Mouse (Mus musculus): ENCODE data around the gene Add2. TPM values are rescaled to one million over a fixed set of nuclear protein-coding genes. Genes with fewer than 3 reads are reported as not detected.
"Not testable (repeated sequence)": the region's sequence is repeated elsewhere in the genome, so short reads cannot be mapped to it uniquely, and the experiment has no call there.

Add2 gene
- polyA plus RNA-seq, 1 experiment from 2014 or later: 136 TPM

GRCm38 (mm10) chr6:86014812-86015211 lies 13.7 kb upstream of the Add2 start:
- H3K27me3 ChIP-seq (ENCODE audit: control insufficient read depth, insufficient read depth, low read length); H3K4me3 ChIP-seq (replicated peaks; ENCODE audit: low read depth, low read length); H3K4me2 ChIP-seq (ENCODE audit: low read length); ATAC-seq (ENCODE audit: low FRiP score, low TSS enrichment); H3K9ac ChIP-seq (replicated peaks; ENCODE audit: low read length); H3K27ac ChIP-seq (replicated peaks; ENCODE audit: low read depth, low read length); H3K4me1 ChIP-seq (ENCODE audit: control insufficient read depth, insufficient read depth, low read length); H3K36me3 ChIP-seq (ENCODE audit: control insufficient read depth, insufficient read depth, low read length); H3K9me3 ChIP-seq (ENCODE audit: control insufficient read depth, low read length); DNase-seq: not testable (repeated sequence)
- WGBS: 83% methylated on average over 5 of the region's 5 CpGs

- Histone ChIP-seq H3K4me3 (replicated peaks; ENCODE audit: low read depth, low read length) (no peak within 1 kb of the TSS), H3K27ac (replicated peaks; ENCODE audit: low read depth, low read length) (no peak within 1 kb of the TSS), H3K9me3 (ENCODE audit: control insufficient read depth, low read length) (no peaks in the 10 kb centered on the region), H3K4me2 (ENCODE audit: low read length) (no peak within 1 kb of the TSS), H3K9ac (replicated peaks; ENCODE audit: low read length) (no peak within 1 kb of the TSS), H3K27me3 (ENCODE audit: control insufficient read depth, insufficient read depth, low read length) (no peaks in the 10 kb centered on the region), H3K36me3 (ENCODE audit: control insufficient read depth, insufficient read depth, low read length) (no peaks in the 10 kb centered on the region), H3K4me1 (ENCODE audit: control insufficient read depth, insufficient read depth, low read length) (no peaks in the 10 kb centered on the region)
- no peak for ATAC-seq (ENCODE audit: low FRiP score, low TSS enrichment)
- WGBS: 83% methylated on average over 9 of the region's 9 CpGs
- DNase-seq: no peak
Observed at GRCm38 (mm10) chr6:86015871-86016270, 12.6 kb upstream of the Add2 start, which contains the start of gene Figla. Figla (plus strand) TSS chr6:86016171.

GRCm38 (mm10) chr6:86016793-86017350 lies 11.6 kb upstream of the Add2 start:
- Histone ChIP-seq H3K4me3 (replicated peaks; ENCODE audit: low read depth, low read length) (no peak overlapping the region), H3K27ac (replicated peaks; ENCODE audit: low read depth, low read length) (no peak overlapping the region), H3K4me1 (ENCODE audit: control insufficient read depth, insufficient read depth, low read length) (no peaks in the 10 kb centered on the region), H3K4me2 (ENCODE audit: low read length) (no peak overlapping the region), H3K27me3 (ENCODE audit: control insufficient read depth, insufficient read depth, low read length) (no peaks in the 10 kb centered on the region), H3K36me3 (ENCODE audit: control insufficient read depth, insufficient read depth, low read length) (no peaks in the 10 kb centered on the region), H3K9me3 (ENCODE audit: control insufficient read depth, low read length) (no peaks in the 10 kb centered on the region), H3K9ac (replicated peaks; ENCODE audit: low read length) (no peak overlapping the region)
- DNase-seq (no peak), ATAC-seq (ENCODE audit: low FRiP score, low TSS enrichment) (no peak)
- WGBS: 78% methylated on average over 23 of the region's 23 CpGs

DNA sequence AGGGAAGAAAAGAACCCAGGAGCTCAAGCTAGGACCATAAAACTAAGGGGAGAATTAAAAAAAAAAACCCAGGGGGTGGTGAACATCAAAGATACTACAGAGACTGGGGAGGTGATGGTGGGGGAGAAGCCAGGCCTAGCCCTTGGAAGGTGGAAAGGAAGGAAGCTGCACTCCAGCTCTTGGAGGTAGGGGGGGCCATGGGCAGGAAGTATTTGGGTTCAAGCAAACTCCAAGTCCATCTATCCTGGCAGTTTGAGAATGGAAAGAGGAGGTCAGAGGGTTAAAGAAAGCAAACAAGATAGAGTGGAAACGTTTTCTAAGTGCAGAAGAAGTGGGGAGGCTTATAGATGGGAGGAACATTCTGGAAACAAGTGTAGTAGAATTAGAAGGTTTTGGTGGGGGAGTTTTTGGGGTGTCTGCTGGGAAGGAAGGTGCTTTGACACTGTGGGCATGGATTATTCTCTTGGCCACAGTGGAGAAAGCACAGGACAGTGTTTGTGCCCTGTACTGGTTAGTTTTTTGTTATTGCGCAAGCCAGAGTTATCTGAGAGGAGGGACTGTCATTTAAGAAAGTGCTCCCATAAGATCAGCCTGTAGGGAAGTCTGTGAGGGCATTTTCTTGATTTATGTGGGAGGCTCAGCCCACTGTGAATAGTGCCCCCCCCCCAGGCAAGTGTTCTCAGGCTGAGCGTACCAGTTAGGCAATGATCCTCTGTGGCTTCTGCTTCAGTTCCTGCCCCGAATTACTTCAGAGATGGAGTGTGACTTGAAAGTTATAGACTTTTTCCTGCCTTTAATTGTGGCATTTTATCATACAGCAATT lies 8.9 kb upstream of the Add2 start:
- no peak for DNase-seq
- WGBS: 79% methylated on average over 4 of the region's 4 CpGs

DNA sequence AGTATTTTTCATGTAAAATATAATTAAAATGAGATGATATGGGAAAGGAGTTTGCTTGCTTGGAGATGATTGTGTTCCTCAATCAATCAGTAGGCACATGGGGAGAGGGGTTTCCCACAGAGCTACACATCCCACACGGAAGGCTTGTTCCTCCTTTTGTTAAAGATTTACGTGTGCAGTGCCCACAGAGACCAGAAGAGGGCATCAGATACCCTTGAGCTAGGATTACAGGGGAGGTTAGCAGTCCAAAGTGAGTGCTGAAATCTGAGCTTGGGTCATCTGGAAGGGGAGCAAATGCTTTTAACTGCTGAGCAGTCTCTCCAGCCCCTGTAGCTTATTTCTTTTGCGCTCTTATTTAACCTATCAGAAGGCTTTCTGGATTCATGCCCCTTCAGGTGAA lies 7.5 kb upstream of the Add2 start:
- Histone ChIP-seq H3K4me3 (replicated peaks; ENCODE audit: low read depth, low read length) (no peak overlapping the region), H3K4me1 (ENCODE audit: control insufficient read depth, insufficient read depth, low read length) (no peaks in the 10 kb centered on the region), H3K27me3 (ENCODE audit: control insufficient read depth, insufficient read depth, low read length) (no peaks in the 10 kb centered on the region), H3K27ac (replicated peaks; ENCODE audit: low read depth, low read length) (no peak overlapping the region), H3K4me2 (ENCODE audit: low read length) (no peak overlapping the region), H3K36me3 (ENCODE audit: control insufficient read depth, insufficient read depth, low read length) (no peaks in the 10 kb centered on the region), H3K9me3 (ENCODE audit: control insufficient read depth, low read length) (no peaks in the 10 kb centered on the region), H3K9ac (replicated peaks; ENCODE audit: low read length) (no peak overlapping the region)
- WGBS: 25% methylated on average over 3 of the region's 3 CpGs
- no peak for ATAC-seq (ENCODE audit: low FRiP score, low TSS enrichment)
- DNase-seq: peak; percentile 48

More for the DNA sequence above, 8.9 kb upstream of the Add2 start:
- ATAC-seq (ENCODE audit: low FRiP score, low TSS enrichment): no peak
- H3K4me3 ChIP-seq (replicated peaks; ENCODE audit: low read depth, low read length): no peak overlapping the region
- H3K9me3 ChIP-seq (ENCODE audit: control insufficient read depth, low read length): no peaks in the 10 kb centered on the region
- no peaks in the 10 kb centered on the region for H3K4me1 ChIP-seq (ENCODE audit: control insufficient read depth, insufficient read depth, low read length)
- H3K27ac ChIP-seq (replicated peaks; ENCODE audit: low read depth, low read length): no peak overlapping the region
- H3K27me3 ChIP-seq (ENCODE audit: control insufficient read depth, insufficient read depth, low read length): no peaks in the 10 kb centered on the region
- no peaks in the 10 kb centered on the region for H3K36me3 ChIP-seq (ENCODE audit: control insufficient read depth, insufficient read depth, low read length)
- H3K4me2 ChIP-seq (ENCODE audit: low read length): no peak overlapping the region
- H3K9ac ChIP-seq (replicated peaks; ENCODE audit: low read length): no peak overlapping the region

DNA sequence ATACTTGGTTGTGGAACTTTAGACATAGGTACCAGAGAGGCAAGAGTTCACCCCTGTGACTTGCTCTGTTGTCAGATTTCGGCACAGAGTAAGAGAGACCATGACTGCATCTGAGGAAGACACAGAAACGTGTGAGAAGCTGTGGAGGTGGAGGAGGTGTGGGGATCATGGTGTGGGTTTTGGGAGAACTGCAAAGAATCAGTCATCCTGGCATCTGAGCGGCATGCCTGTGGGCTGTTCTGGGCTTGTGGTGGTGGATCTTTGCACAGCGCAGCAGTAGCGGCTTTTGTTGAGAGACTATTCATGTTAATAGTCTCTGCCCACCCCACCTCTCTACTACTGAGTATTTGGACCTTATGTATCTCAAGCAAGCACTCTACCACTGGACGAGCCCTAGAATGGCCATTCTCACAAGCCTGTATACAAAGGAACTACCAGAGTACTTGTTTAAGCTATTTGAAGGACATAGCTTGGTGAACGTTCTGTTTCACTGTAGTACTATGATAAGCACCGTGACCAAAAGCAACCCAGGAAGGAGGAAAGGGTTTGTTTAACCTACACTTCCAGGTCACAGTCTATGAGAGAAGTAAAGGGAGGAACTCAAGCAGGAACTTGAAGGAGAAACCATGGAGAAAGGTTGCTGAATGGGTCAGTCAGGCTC lies 1.7 kb upstream of the Add2 start:
- 90% methylated on average over 8 of the region's 8 CpGs for WGBS
- no peaks in the 10 kb centered on the region for H3K36me3 ChIP-seq (ENCODE audit: control insufficient read depth, insufficient read depth, low read length)
- DNase-seq: no peak
- H3K4me3 ChIP-seq (replicated peaks; ENCODE audit: low read depth, low read length): no peak overlapping the region
- H3K9me3 ChIP-seq (ENCODE audit: control insufficient read depth, low read length): no peaks in the 10 kb centered on the region
- H3K27me3 ChIP-seq (ENCODE audit: control insufficient read depth, insufficient read depth, low read length): no peaks in the 10 kb centered on the region
- no peak overlapping the region for H3K9ac ChIP-seq (replicated peaks; ENCODE audit: low read length)
- no peak for ATAC-seq (ENCODE audit: low FRiP score, low TSS enrichment)
- H3K4me1 ChIP-seq (ENCODE audit: control insufficient read depth, insufficient read depth, low read length): peaks cover 27% of the 10 kb centered on the region
- H3K27ac ChIP-seq (replicated peaks; ENCODE audit: low read depth, low read length): no peak overlapping the region
- no peak overlapping the region for H3K4me2 ChIP-seq (ENCODE audit: low read length)

DNA sequence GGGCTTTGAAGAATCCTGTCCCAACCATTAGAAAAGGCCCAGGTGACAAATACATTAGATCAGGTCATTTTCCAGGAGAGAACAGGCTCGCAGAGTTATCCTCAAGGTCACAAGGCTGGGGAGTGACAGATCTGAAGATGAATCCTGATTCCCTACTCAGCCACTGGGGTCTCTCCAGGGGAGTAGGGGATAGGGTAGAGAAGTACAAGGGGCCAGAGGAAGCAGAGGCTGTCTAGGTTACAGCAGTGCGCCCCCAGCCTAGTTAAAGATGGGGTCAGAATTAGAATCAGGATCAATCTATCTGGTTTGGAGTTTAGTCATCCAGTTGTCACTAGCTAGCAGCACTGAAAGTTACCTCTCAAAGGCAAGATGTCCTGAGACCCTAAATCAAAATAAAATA lies 331 bp upstream of the Add2 start:
- no peak for DNase-seq
- peak; percentile 41; the same call in 1 of the 2 replicates for ATAC-seq (ENCODE audit: low FRiP score, low TSS enrichment)
- Histone ChIP-seq H3K36me3 (ENCODE audit: control insufficient read depth, insufficient read depth, low read length) (no peaks in the 10 kb centered on the region), H3K4me2 (ENCODE audit: low read length) (peak overlapping the region; percentile 63), H3K27me3 (ENCODE audit: control insufficient read depth, insufficient read depth, low read length) (no peaks in the 10 kb centered on the region), H3K9me3 (ENCODE audit: control insufficient read depth, low read length) (no peaks in the 10 kb centered on the region), H3K4me3 (replicated peaks; ENCODE audit: low read depth, low read length) (peak overlapping the region; percentile 80), H3K9ac (replicated peaks; ENCODE audit: low read length) (peak overlapping the region; percentile 98), H3K27ac (replicated peaks; ENCODE audit: low read depth, low read length) (peak overlapping the region; percentile 97), H3K4me1 (ENCODE audit: control insufficient read depth, insufficient read depth, low read length) (peaks cover 41% of the 10 kb centered on the region)
- WGBS: 30% methylated on average over 2 of the region's 2 CpGs

GRCm38 (mm10) chr6:86029323-86029713 lies 837 bp downstream of the Add2 start:
- WGBS: under 1% methylated on average over 6 of the region's 6 CpGs
- Histone ChIP-seq H3K4me2 (ENCODE audit: low read length) (peak overlapping the region; percentile 63), H3K27ac (replicated peaks; ENCODE audit: low read depth, low read length) (peak overlapping the region; percentile 97), H3K4me3 (replicated peaks; ENCODE audit: low read depth, low read length) (peak overlapping the region; percentile 80), H3K9ac (replicated peaks; ENCODE audit: low read length) (peak overlapping the region; percentile 98), H3K36me3 (ENCODE audit: control insufficient read depth, insufficient read depth, low read length) (no peaks in the 10 kb centered on the region), H3K9me3 (ENCODE audit: control insufficient read depth, low read length) (no peaks in the 10 kb centered on the region), H3K4me1 (ENCODE audit: control insufficient read depth, insufficient read depth, low read length) (peaks cover 45% of the 10 kb centered on the region), H3K27me3 (ENCODE audit: control insufficient read depth, insufficient read depth, low read length) (no peaks in the 10 kb centered on the region)
- DNase-seq (no peak), ATAC-seq (ENCODE audit: low FRiP score, low TSS enrichment) (no peak; the same call in 1 of the 2 replicates)

All from midbrain, embryonic 14.5 days (tissue).